Mouse (Mus musculus): Measurements from ENCODE around the gene Muc5ac. TPM values are rescaled to one million over a fixed set of nuclear protein-coding genes. Genes with fewer than 3 reads are reported as not detected.

The Muc5ac gene
- polyA plus RNA-seq, 1 experiment from 2014 or later: not detected

DNA sequence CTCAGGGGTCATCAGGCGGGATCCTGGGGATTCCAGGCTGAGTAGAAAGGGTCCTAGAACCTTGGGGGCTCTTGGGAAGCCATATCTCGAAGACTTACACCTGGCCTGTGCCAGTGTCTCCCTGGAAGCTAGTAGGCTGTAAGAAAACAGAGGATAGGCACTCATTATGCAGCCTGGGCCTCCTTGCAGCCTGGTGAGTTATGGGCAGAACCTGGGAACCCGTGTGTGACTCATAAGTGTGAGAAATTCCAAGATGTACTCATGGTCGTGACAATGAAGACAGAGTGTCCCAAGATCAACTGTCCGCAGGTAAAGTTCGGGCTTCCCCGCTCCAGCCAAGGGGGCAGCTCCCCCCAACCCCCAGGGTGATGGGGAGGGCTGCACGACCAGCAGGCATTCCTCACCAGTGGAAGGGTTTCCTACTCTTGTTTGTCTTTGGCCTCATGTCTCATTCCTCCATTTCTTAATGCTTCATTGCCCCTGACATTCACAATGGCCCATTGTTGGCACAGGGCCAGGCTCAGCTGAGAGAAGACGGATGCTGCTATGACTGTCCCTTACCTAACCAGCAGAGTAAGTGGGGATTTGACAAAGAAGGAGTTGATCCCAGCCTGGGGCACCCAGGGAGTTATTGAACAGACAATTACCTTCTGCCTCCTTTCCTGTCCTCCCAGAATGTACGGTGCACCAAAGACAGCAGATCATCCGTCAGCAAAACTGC is 28.7 kb downstream of the Muc5ac start:
- Histone ChIP-seq H3K36me3 (ENCODE audit: control insufficient read depth, insufficient read depth, low read length) (no peaks in the 10 kb centered on the region), H3K9me3 (ENCODE audit: control insufficient read depth, low read length) (no peaks in the 10 kb centered on the region), H3K4me3 (ENCODE audit: low read depth, low read length) (no peak overlapping the region), H3K4me1 (ENCODE audit: control insufficient read depth, insufficient read depth, low read length) (no peaks in the 10 kb centered on the region), H3K27me3 (ENCODE audit: control insufficient read depth, insufficient read depth, low read length) (no peaks in the 10 kb centered on the region), H3K4me2 (ENCODE audit: low read depth, severe bottlenecking) (no peak overlapping the region), H3K9ac (ENCODE audit: low read length) (no peak overlapping the region), H3K27ac (replicated peaks; ENCODE audit: low read depth, low read length) (no peak overlapping the region)
- no peak for DNase-seq (ENCODE audit: low spot score)
- no peak for ATAC-seq (ENCODE audit: insufficient number of reproducible peaks, low FRiP score, low TSS enrichment, low read depth)
- 84% methylated on average over 11 of the region's 11 CpGs for WGBS

DNA sequence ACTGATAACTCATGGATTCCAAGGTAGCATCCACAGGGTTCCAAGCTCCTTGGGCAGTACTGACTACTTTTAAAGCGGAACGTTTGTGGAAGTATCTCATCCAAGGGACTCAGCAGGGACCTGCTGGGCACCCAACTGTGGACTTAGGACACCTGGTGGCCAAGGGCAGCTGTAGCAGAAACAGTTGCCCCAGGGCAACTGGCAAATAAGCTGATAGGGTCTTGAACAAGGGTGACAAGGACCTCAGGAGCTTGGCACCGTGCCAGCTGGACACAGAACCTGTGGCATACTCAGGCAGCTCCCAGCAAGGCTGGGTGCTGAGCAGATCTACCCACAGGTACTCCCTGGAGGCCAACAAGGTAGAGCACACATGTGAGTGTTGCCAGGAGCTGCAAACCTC is 29.5 kb downstream of the Muc5ac start:
- Histone ChIP-seq H3K27me3 (ENCODE audit: control insufficient read depth, insufficient read depth, low read length) (no peaks in the 10 kb centered on the region), H3K4me3 (ENCODE audit: low read depth, low read length) (no peak overlapping the region), H3K4me2 (ENCODE audit: low read depth, severe bottlenecking) (no peak overlapping the region), H3K4me1 (ENCODE audit: control insufficient read depth, insufficient read depth, low read length) (no peaks in the 10 kb centered on the region), H3K9ac (ENCODE audit: low read length) (no peak overlapping the region), H3K36me3 (ENCODE audit: control insufficient read depth, insufficient read depth, low read length) (no peaks in the 10 kb centered on the region), H3K9me3 (ENCODE audit: control insufficient read depth, low read length) (no peaks in the 10 kb centered on the region), H3K27ac (replicated peaks; ENCODE audit: low read depth, low read length) (no peak overlapping the region)
- no peak for ATAC-seq (ENCODE audit: insufficient number of reproducible peaks, low FRiP score, low TSS enrichment, low read depth)
- no peak for DNase-seq (ENCODE audit: low spot score)
- 79% methylated on average over 3 of the region's 3 CpGs for WGBS

DNA sequence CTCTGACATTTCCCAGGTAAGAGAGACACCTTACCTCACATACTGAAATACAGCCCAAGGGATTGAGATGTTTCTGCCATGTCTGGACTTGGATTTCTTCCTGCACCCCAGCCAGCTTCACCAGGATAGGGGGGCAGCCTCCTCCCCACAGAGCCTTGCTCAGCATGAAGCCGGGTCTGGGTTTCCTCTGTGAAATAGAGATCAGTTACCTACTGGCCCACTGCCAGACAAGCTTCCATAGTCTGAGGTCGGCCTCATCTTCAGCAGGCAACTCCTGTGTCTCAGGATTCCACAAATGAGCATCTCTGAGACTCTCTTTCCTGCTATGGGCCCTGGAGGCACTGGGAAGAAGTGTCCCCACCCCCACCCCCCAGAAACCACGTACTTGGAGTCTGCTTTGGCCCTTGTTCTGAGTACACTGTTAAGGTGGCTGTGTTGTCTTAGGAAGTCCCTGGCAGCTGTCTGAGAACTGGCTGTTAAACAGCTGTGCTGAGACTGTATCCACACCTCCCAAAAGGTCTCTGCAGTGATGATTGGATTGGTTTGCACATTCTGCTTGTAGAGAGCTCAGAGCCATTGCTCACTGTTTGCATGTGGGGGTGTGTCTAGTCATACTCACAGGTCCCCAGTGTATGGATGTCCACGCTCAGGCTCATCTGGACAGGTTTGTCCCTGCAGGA is 34.0 kb downstream of the Muc5ac start:
- H3K9ac ChIP-seq (ENCODE audit: low read length): no peak overlapping the region
- H3K4me1 ChIP-seq (ENCODE audit: control insufficient read depth, insufficient read depth, low read length): no peaks in the 10 kb centered on the region
- no peaks in the 10 kb centered on the region for H3K36me3 ChIP-seq (ENCODE audit: control insufficient read depth, insufficient read depth, low read length)
- no peak overlapping the region for H3K4me3 ChIP-seq (ENCODE audit: low read depth, low read length)
- H3K4me2 ChIP-seq (ENCODE audit: low read depth, severe bottlenecking): no peak overlapping the region
- ATAC-seq (ENCODE audit: insufficient number of reproducible peaks, low FRiP score, low TSS enrichment, low read depth): no peak
- no peak for DNase-seq (ENCODE audit: low spot score)
- no peak overlapping the region for H3K27ac ChIP-seq (replicated peaks; ENCODE audit: low read depth, low read length)
- 72% methylated on average over 4 of the region's 4 CpGs for WGBS
- H3K27me3 ChIP-seq (ENCODE audit: control insufficient read depth, insufficient read depth, low read length): no peaks in the 10 kb centered on the region
- H3K9me3 ChIP-seq (ENCODE audit: control insufficient read depth, low read length): no peaks in the 10 kb centered on the region

DNA sequence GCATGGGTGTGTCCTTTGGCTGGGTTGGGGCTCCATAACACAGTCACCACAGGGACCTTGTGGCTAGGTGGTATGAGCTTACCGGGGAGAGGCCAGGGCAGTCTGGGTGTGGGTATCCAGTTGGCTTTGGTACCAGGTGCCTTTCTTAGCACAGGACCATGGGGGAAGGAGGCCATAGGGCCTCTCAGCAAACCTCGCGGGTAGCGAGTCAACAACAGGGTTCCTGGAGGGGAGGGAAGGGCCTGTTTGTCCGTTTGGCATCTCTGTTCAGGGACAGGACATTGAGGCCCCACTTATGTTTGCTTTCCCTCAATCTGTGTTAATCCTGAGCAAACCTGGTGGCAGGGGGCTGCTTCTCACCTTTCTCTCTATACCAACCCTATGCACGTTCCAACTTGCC is 34.9 kb downstream of the Muc5ac start:
- H3K4me3 ChIP-seq (ENCODE audit: low read depth, low read length): no peak overlapping the region
- H3K9ac ChIP-seq (ENCODE audit: low read length): no peak overlapping the region
- H3K4me2 ChIP-seq (ENCODE audit: low read depth, severe bottlenecking): no peak overlapping the region
- no peak for DNase-seq (ENCODE audit: low spot score)
- H3K27me3 ChIP-seq (ENCODE audit: control insufficient read depth, insufficient read depth, low read length): no peaks in the 10 kb centered on the region
- 84% methylated on average over 6 of the region's 6 CpGs for WGBS
- no peak overlapping the region for H3K27ac ChIP-seq (replicated peaks; ENCODE audit: low read depth, low read length)
- H3K9me3 ChIP-seq (ENCODE audit: control insufficient read depth, low read length): no peaks in the 10 kb centered on the region
- no peaks in the 10 kb centered on the region for H3K36me3 ChIP-seq (ENCODE audit: control insufficient read depth, insufficient read depth, low read length)
- H3K4me1 ChIP-seq (ENCODE audit: control insufficient read depth, insufficient read depth, low read length): no peaks in the 10 kb centered on the region
- no peak for ATAC-seq (ENCODE audit: insufficient number of reproducible peaks, low FRiP score, low TSS enrichment, low read depth)

DNA sequence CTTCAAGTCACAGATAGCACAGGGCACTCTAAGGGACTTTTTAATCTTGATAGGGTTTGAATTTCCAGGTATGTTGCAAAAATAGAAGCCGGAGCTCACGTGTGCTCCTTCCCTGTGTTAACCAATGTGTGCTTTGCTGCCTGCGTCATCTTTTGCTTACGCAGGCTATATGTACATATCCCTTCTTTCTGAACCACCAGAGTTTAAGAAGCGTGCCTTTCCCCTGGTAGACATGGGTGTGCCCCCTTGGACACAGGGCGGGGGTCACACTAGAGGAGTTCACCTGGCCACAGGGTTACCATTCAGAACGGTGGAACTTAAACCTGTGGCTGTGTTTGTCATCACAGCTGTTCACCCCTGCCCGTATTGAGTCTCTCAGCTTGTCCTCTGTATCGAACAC is 35.6 kb downstream of the Muc5ac start:
- Histone ChIP-seq H3K9me3 (ENCODE audit: control insufficient read depth, low read length) (no peaks in the 10 kb centered on the region), H3K4me1 (ENCODE audit: control insufficient read depth, insufficient read depth, low read length) (no peaks in the 10 kb centered on the region), H3K4me2 (ENCODE audit: low read depth, severe bottlenecking) (no peak overlapping the region), H3K27me3 (ENCODE audit: control insufficient read depth, insufficient read depth, low read length) (no peaks in the 10 kb centered on the region), H3K36me3 (ENCODE audit: control insufficient read depth, insufficient read depth, low read length) (no peaks in the 10 kb centered on the region), H3K9ac (ENCODE audit: low read length) (no peak overlapping the region), H3K4me3 (ENCODE audit: low read depth, low read length) (no peak overlapping the region), H3K27ac (replicated peaks; ENCODE audit: low read depth, low read length) (no peak overlapping the region)
- ATAC-seq (ENCODE audit: insufficient number of reproducible peaks, low FRiP score, low TSS enrichment, low read depth): no peak
- WGBS: 89% methylated on average over 9 of the region's 9 CpGs
- no peak for DNase-seq (ENCODE audit: low spot score)

DNA sequence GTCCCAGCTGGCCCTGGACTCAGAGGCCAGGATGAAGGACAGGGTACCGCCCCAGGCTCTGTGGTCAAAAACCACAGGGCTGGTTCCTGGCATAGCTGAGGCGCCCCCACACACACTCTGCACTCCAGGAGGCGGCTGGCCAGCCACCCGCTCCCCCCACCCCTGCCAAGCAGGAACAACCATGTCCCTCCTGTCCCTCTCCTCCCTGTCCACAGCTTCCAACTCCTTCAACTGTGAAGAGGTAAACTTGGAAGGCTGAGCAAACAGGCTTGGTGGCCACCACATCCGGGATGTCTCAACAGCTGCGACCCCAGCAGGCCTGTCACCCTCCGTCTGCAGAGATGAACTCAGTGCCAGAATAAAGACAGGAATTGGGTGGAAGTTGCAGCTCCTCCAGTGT is 47.2 kb downstream of the Muc5ac start:
- Histone ChIP-seq H3K27me3 (ENCODE audit: control insufficient read depth, insufficient read depth, low read length) (no peaks in the 10 kb centered on the region), H3K9me3 (ENCODE audit: control insufficient read depth, low read length) (no peaks in the 10 kb centered on the region), H3K36me3 (ENCODE audit: control insufficient read depth, insufficient read depth, low read length) (no peaks in the 10 kb centered on the region), H3K27ac (replicated peaks; ENCODE audit: low read depth, low read length) (no peak overlapping the region), H3K4me3 (ENCODE audit: low read depth, low read length) (no peak overlapping the region), H3K4me2 (ENCODE audit: low read depth, severe bottlenecking) (no peak overlapping the region), H3K4me1 (ENCODE audit: control insufficient read depth, insufficient read depth, low read length) (no peaks in the 10 kb centered on the region), H3K9ac (ENCODE audit: low read length) (no peak overlapping the region)
- ATAC-seq (ENCODE audit: insufficient number of reproducible peaks, low FRiP score, low TSS enrichment, low read depth) (no peak), DNase-seq (ENCODE audit: low spot score) (no peak)
- 79% methylated on average over 7 of the region's 7 CpGs for WGBS

DNA sequence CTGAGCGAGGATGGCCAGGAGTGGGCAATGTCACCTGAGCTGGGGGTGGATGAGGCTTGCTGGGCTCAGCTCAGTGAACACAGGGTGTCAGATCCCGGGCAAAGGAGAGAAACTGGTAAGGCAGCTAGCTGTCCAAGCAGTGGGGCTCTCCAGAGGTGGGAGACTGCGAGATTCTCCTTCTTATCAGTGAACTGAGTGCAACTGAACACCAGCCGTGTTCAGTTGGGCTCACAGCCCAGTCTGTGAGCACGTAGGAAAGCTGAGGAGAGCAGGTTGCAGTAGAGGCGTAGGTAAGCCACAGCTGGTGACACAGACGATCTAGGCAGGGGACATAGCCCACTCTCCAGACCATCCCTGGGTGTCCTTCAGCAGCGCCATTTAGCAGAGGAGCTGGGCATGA is 47.7 kb downstream of the Muc5ac start:
- Histone ChIP-seq H3K27ac (replicated peaks; ENCODE audit: low read depth, low read length) (no peak overlapping the region), H3K4me2 (ENCODE audit: low read depth, severe bottlenecking) (no peak overlapping the region), H3K9me3 (ENCODE audit: control insufficient read depth, low read length) (no peaks in the 10 kb centered on the region), H3K4me3 (ENCODE audit: low read depth, low read length) (no peak overlapping the region), H3K4me1 (ENCODE audit: control insufficient read depth, insufficient read depth, low read length) (no peaks in the 10 kb centered on the region), H3K9ac (ENCODE audit: low read length) (no peak overlapping the region), H3K36me3 (ENCODE audit: control insufficient read depth, insufficient read depth, low read length) (no peaks in the 10 kb centered on the region), H3K27me3 (ENCODE audit: control insufficient read depth, insufficient read depth, low read length) (no peaks in the 10 kb centered on the region)
- 83% methylated on average over 8 of the region's 8 CpGs for WGBS
- ATAC-seq (ENCODE audit: insufficient number of reproducible peaks, low FRiP score, low TSS enrichment, low read depth) (no peak), DNase-seq (ENCODE audit: low spot score) (no peak)

DNA sequence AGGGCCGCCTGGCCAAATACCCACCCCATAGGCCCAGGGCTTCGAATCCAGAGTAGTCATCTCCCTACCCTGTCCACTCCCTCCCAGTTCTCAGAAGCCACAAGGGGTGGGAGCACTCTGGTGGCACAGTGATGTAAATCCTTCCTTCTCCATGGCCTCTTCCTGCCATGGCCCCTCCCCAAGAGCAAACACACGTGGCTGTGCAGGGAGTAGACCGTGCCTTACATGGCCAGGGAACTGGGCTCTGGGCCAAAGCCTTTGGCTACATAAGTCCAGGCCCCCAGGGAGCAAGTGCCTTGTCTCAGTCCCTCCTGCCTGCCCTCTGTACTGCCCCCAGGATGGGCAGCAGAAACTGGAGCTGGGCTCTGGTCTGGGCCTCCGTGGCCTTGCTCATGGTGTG is 50.0 kb downstream of the Muc5ac start, which contains the start of gene Muc5b:
Gene Muc5b (plus strand): TSS at position 292 of the 400 bp plus-strand sequence.
- no peak for DNase-seq (ENCODE audit: low spot score)
- no peak within 1 kb of the TSS for H3K27ac ChIP-seq (replicated peaks; ENCODE audit: low read depth, low read length)

More for the DNA sequence above, 50.0 kb downstream of the Muc5ac start, which contains the start of gene Muc5b:
- Histone ChIP-seq H3K9me3 (ENCODE audit: control insufficient read depth, low read length) (no peaks in the 10 kb centered on the region), H3K9ac (ENCODE audit: low read length) (no peak within 1 kb of the TSS), H3K4me2 (ENCODE audit: low read depth, severe bottlenecking) (no peak within 1 kb of the TSS), H3K4me1 (ENCODE audit: control insufficient read depth, insufficient read depth, low read length) (no peaks in the 10 kb centered on the region), H3K27me3 (ENCODE audit: control insufficient read depth, insufficient read depth, low read length) (no peaks in the 10 kb centered on the region), H3K36me3 (ENCODE audit: control insufficient read depth, insufficient read depth, low read length) (no peaks in the 10 kb centered on the region), H3K4me3 (ENCODE audit: low read depth, low read length) (no peak within 1 kb of the TSS)
- no peak for ATAC-seq (ENCODE audit: insufficient number of reproducible peaks, low FRiP score, low TSS enrichment, low read depth)
- 76% methylated on average over 5 of the region's 5 CpGs for WGBS

Measured in limb, embryonic 11.5 days (tissue).